Mouse (Mus musculus) central nervous system, embryonic 11.5 days (tissue): ENCODE results near the gene Ttc39b. TPM values are rescaled to one million over a fixed set of nuclear protein-coding genes. Genes with fewer than 3 reads are reported as not detected.

ENCODE experiments used
- polyA plus RNA-seq: library from polyadenylated mRNA; depleted of rRNA; stranded (reverse); fragments of >200 nt; gene quantifications from 2 replicates; pipeline ENCODE4 v1.2.3, GENCODE M21; 2012; rRNA removed

The Ttc39b gene
- 1.8 and 2.3 TPM in 2 replicates for polyA plus RNA-seq

DNA sequence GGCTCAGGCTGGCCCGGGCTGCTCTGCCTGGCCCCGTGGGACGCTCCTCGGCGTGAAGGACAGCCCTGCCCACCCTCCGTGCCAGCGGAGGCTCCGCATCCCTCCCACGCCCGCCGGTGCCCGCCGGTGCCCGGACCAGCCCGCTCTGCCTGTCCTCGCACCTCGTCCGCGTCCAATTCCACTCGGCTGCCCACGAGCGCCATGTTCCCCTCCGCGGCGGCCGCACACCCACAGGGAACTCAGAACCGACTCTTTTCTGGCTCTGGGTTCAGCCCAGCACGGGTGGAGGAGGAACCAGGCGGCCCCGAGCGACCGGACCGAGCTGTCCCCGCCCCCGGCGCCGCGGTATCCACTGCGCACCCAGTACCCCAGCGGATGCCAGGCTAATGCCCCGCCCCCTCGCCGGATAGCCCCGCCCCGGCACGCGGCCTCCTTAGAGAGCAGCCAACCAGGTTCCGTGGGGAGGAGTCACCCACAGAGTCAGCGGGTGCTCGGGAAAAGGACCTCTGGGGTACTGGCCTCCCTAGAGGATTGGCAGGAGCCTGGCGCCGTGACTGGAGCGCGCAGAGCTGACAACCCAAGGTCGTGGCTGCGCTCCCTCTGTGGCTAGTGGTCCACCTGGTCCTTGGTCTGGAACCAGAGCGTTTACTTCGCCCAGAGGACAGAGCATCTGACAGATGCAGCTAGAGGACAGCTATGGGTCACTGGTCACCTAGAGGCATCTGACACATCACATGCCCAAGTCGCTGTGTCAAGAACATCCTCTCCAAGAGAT, at the start of gene Ttc39b:
Ttc39b (minus strand) TSS at position 346 of the 775 bp plus-strand sequence.

Other genes starting within 250 kb of the Ttc39b start
- 53.5 and 59.5 TPM in 2 replicates for gene Snapc3, start 93.5 kb upstream of the Ttc39b start, polyA plus RNA-seq
- 331 and 510 TPM in 2 replicates for gene Psip1, start 162.2 kb upstream of the Ttc39b start, polyA plus RNA-seq
- 4.7 and 5.5 TPM in 2 replicates for gene Ccdc171, start 201.3 kb upstream of the Ttc39b start, polyA plus RNA-seq